Mouse (Mus musculus) neural tube, embryonic 13.5 days (tissue): ENCODE data around the gene Sh3bp4. TPM values are rescaled to one million over a fixed set of nuclear protein-coding genes. Genes with fewer than 3 reads are reported as not detected.
A peak's percentile ranks its signal among the peaks of the same experiment; 100 is the strongest.

Source experiments
- ATAC-seq: fragments of 200-750 bp; cut with Nextera tagmentation; 2 replicates; pipeline ENCODE4 v1.8.0; 2017; ENCODE audit warnings: low read depth, mild to moderate bottlenecking, moderate TSS enrichment, moderate library complexity
- H3K27ac ChIP-seq: fragments of 300-500 bp; sonication (generic); replicated peaks from 2 replicates; pipeline ENCODE4 v1.5.1; 2015; ENCODE audit warnings: moderate library complexity, mild to moderate bottlenecking, inconsistent platforms
- H3K27me3 ChIP-seq: fragments of 300-500 bp; sonication (generic); 2 replicates; pipeline ENCODE4 v1.6.1; 2015; ENCODE audit warnings: mild to moderate bottlenecking, inconsistent platforms
- H3K36me3 ChIP-seq: fragments of 300-500 bp; sonication (generic); 2 replicates; pipeline ENCODE4 v1.6.1; 2015; ENCODE audit warnings: mild to moderate bottlenecking, inconsistent platforms
- H3K4me1 ChIP-seq: fragments of 300-500 bp; sonication (generic); replicated peaks from 2 replicates; pipeline ENCODE4 v1.6.1; 2015; ENCODE audit warnings: inconsistent platforms
- H3K4me2 ChIP-seq: fragments of 300-500 bp; sonication (generic); 2 replicates; pipeline ENCODE4 v1.6.1; 2015; ENCODE audit warnings: inconsistent platforms, mild to moderate bottlenecking, moderate library complexity
- H3K4me3 ChIP-seq: fragments of 300-500 bp; sonication (generic); 2 replicates; pipeline ENCODE4 v1.5.1; 2015; ENCODE audit warnings: mild to moderate bottlenecking, inconsistent platforms
- H3K9ac ChIP-seq: fragments of 300-500 bp; sonication (generic); 2 replicates; pipeline ENCODE4 v1.6.1; 2015; ENCODE audit warnings: moderate library complexity, mild to moderate bottlenecking, inconsistent platforms
- H3K9me3 ChIP-seq: fragments of 300-500 bp; sonication (generic); 2 replicates; pipeline ENCODE4 v1.6.1; 2016; ENCODE audit warnings: inconsistent platforms
- WGBS: fragments of 180-500 bp; shearing (Covaris S2); methylation state at CpG from one replicate; pipeline ENCODE4 v1.1.7; 2015; 5-methylcytosine and 5-hydroxymethylcytosine counted together
- polyA plus RNA-seq: library from polyadenylated mRNA; unstranded; fragments of >200 nt; fragmentation: Nextera tagmentation; extraction: Ambion mirVana; gene quantifications from 2 replicates; pipeline ENCODE4 v1.2.1, GENCODE M21; 2015

Sh3bp4 gene
- 23.3 and 24.6 TPM in 2 replicates for polyA plus RNA-seq

DNA sequence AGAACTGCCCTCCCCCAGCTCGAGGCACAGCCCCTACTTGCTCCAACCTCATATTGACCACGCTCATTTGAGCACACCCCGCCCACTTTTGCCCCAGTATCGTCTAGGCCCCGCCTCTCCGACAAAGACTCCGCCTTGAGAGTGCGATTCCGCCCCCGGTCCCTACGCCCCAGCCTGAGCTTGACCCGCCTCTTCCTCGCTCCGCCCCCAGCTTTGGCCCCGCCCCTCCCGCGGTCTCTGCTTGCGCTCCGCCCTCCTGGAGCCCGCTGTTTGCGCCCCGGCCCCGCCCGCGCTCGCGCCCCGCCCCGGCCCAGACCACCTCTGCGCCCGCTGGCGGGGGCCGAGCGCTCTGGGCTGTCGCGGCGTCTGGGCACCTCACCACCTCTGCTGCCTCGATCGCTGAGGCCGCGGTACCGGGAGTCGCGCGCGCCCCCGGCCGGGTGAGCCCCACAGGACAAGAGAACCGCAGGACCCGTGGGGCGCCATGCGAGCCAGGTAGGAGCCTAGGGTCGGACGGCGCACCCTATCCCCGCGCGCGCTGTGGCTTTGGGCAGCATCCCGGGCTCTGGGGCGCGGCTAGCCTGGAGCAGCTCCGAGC, at the start of gene Sh3bp4:
TSS of gene Sh3bp4 (plus strand) at position 313 of the 598 bp plus-strand sequence.
- Histone ChIP-seq H3K4me2 (peak within 1 kb of the TSS; percentile 77), H3K9ac (peak within 1 kb of the TSS; percentile 92), H3K9me3 (no peaks in the 10 kb centered on the region), H3K27ac (peak within 1 kb of the TSS; percentile 94), H3K4me3 (peak within 1 kb of the TSS; percentile 81), H3K27me3 (no peaks in the 10 kb centered on the region), H3K36me3 (no peaks in the 10 kb centered on the region), H3K4me1 (peaks cover 52% of the 10 kb centered on the region)
- WGBS, result under 1% methylated on average over 59 of the region's 63 CpGs
- peak; percentile 94 for ATAC-seq

DNA sequence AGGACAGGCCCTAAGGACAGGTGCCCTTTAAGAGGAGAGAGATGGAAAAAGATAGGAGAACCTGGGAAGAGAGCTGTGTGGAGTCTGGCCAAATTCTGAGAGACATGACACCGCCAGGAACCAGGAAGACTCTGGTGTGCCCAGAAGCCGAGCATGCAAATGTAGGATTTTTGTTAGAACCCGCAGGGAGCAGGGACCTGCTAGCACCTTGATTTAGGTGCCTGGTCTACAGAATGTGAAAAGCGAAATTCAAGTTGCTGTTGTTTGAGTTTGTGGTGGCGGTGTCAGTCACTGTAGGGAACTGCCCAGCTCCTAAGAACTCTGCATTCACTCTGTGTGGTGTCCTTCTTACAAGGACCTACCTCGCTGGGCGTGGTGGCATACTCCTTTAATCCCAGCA, 47.2 kb upstream of the Sh3bp4 start:
- H3K4me1 ChIP-seq, result peaks cover 19% of the 10 kb centered on the region
- WGBS, result 80% methylated on average over 7 of the region's 7 CpGs
- no peak overlapping the region for H3K9ac ChIP-seq
- H3K9me3 ChIP-seq, result no peaks in the 10 kb centered on the region
- no peaks in the 10 kb centered on the region for H3K27me3 ChIP-seq
- H3K4me3 ChIP-seq, result no peak overlapping the region
- no peak overlapping the region for H3K27ac ChIP-seq
- ATAC-seq, result no peak
- H3K4me2 ChIP-seq, result no peak overlapping the region
- H3K36me3 ChIP-seq, result no peaks in the 10 kb centered on the region

DNA sequence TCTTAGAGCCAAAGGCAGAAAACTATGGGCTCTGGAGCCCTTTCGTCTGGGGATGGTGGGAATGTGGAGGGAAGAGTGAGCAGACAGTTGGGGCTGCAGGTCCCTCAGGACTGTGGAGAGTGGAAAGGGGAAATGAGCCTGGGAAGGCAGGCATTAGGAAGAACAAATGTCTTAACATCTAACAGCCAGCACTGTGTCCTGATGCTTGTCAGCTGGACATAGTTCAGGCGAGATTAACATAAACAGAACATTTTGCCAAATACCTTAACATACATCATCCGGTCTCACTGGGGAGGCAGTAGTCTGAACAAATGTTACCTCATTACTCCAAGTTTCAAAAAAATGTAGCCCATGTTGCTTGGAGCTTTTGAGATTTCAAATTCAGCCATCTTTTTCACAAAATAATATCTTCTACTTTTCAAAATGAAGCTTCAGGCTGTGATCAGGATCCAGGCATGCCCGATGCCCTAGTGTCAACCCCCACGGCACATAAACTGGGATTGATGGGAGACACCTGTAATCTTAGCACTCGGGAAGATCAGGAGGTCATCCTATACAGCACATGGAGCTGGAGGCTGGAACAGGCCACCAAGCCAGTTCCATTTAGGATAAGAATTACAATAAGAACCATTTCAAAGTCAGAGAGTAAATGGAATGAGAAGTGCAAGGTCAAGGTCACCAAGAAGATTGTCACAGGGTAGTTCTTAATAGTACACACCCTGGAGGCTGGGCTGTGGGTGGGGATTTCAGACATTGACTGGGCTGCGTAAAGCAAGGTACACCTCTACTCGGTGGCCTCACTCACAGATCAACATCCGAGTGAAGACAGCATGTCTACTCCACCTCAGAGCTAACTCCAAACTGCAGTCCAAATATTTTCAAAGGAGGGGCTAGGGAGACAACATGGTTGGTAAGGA, 45.3 kb upstream of the Sh3bp4 start:
- Histone ChIP-seq H3K4me1 (peaks cover 25% of the 10 kb centered on the region), H3K9me3 (no peaks in the 10 kb centered on the region), H3K36me3 (no peaks in the 10 kb centered on the region), H3K4me2 (no peak overlapping the region), H3K27ac (peak overlapping the region; percentile 19; the same call in 1 of the 2 replicates), H3K9ac (no peak overlapping the region), H3K27me3 (no peaks in the 10 kb centered on the region), H3K4me3 (no peak overlapping the region)
- 73% methylated on average over 9 of the region's 9 CpGs for WGBS
- ATAC-seq, result no peak

DNA sequence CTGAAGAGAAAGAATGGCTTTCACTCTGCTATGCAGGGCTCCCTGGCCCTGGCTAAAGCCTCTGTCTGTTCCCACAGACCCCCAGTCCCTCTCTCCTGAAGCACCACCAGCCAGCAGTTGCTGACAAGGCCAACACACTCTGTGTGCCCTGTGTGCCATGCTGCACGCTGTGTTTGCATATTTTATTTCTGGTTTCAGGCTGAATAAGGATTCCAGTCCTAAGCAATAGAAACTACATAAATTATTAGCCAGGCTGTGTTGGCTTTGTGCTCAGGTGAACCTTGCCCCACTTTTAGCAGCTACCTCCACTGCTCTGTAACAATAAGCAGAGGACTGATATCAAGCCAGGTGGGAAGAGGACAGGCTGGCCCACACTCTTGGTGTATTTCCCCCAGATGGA, 44.2 kb upstream of the Sh3bp4 start:
- H3K4me2 ChIP-seq, result no peak overlapping the region
- H3K27me3 ChIP-seq, result no peaks in the 10 kb centered on the region
- H3K9me3 ChIP-seq, result no peaks in the 10 kb centered on the region
- peaks cover 25% of the 10 kb centered on the region for H3K4me1 ChIP-seq
- 0 out of 2 replicates have a peak overlapping the region, but pooled peaks have one; percentile 26 for H3K9ac ChIP-seq
- H3K4me3 ChIP-seq, result no peak overlapping the region
- ATAC-seq, result no peak
- no peaks in the 10 kb centered on the region for H3K36me3 ChIP-seq
- H3K27ac ChIP-seq, result no peak overlapping the region
- WGBS, result 40% methylated on average over 1 of the region's 1 CpGs

DNA sequence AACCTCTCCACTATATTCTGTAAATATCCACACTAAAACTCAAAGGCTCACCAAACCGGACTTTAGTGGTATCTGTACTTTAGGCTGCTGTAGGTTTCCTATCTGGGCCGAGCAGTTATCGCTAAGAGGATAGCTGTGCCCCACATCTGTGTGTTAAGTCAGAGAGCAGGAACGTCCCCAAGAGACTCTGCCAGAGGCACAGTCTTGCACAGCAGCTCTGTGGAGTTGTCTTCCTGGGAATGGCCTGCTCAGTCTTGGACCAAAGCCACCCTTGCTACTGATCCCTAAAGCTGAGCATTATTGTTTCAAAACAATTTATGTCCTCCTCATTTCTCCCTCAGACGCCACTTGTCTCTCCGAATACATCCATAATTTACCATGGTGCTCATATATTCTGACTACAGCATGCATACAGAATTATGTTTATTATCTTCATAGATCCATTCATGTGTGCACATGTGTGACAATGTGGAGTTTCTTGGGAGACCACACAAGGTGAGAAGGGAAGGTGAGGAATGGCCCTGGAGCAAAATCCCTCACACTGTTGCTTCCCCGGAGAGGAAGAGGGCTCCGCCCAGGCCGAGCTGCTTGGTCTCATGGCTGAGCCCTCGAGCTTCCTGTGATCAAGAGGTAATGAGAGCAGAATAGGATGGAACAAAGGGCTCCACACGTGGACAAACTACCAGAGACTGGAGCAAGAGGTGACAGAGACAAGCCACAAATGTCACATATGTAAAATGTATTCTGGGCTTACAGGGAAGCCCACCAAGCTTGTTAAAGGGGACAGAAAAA, 40.9 kb upstream of the Sh3bp4 start:
- Histone ChIP-seq H3K27me3 (no peaks in the 10 kb centered on the region), H3K27ac (no peak overlapping the region), H3K9me3 (no peaks in the 10 kb centered on the region), H3K9ac (no peak overlapping the region), H3K4me2 (no peak overlapping the region), H3K36me3 (no peaks in the 10 kb centered on the region), H3K4me3 (no peak overlapping the region), H3K4me1 (peaks cover 18% of the 10 kb centered on the region)
- ATAC-seq, result no peak
- 73% methylated on average over 11 of the region's 11 CpGs for WGBS

DNA sequence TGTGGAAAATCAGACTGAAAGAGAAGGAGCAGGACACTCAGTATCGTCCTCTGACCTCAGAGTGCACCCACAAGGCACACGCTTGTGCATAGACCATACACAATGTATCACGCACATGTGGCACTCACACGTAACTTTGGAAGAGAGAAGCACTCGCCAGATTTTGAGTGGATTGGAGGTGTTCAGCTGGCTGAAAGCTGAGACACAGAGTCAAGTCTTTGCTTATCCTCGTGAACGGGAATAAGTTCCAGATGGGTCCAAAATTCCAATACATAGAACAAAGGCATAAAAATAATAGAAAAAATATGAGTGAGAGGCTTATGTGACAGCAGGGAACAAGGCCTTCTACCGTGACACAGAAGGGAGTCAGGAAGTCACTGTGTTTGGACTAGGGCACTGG, 36.6 kb upstream of the Sh3bp4 start:
- Histone ChIP-seq H3K9me3 (peaks cover 7% of the 10 kb centered on the region; the same call in 1 of the 2 replicates), H3K4me3 (no peak overlapping the region), H3K36me3 (no peaks in the 10 kb centered on the region), H3K27me3 (no peaks in the 10 kb centered on the region), H3K9ac (no peak overlapping the region), H3K4me2 (no peak overlapping the region), H3K4me1 (peaks cover 5% of the 10 kb centered on the region; the same call in 1 of the 2 replicates), H3K27ac (no peak overlapping the region)
- WGBS, result 76% methylated on average over 8 of the region's 8 CpGs
- ATAC-seq, result no peak

DNA sequence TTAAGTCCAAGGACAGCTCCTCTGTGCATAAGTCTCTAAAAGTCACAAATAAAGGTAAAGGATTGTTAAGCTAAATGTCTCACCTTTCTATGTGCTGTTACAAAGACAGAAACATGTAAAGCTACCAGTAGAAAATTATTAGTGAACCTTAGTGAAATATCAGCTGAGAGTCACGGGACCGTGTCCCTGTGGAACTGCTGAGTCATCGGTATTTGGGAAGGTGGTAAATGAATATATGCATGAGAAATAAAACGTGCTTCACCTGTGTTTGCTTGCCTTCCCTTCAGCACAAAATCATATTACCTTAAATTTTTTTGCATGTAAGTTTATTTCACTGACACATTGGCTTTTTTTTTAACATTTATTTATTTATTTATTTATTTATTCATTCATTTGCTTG, 36.2 kb upstream of the Sh3bp4 start:
- Histone ChIP-seq H3K27ac (no peak overlapping the region), H3K36me3 (no peaks in the 10 kb centered on the region), H3K4me3 (no peak overlapping the region), H3K4me1 (peaks cover 5% of the 10 kb centered on the region; the same call in 1 of the 2 replicates), H3K4me2 (no peak overlapping the region), H3K9me3 (peaks cover 7% of the 10 kb centered on the region; the same call in 1 of the 2 replicates), H3K9ac (no peak overlapping the region), H3K27me3 (no peaks in the 10 kb centered on the region)
- ATAC-seq, result no peak
- 67% methylated on average over 4 of the region's 4 CpGs for WGBS

DNA sequence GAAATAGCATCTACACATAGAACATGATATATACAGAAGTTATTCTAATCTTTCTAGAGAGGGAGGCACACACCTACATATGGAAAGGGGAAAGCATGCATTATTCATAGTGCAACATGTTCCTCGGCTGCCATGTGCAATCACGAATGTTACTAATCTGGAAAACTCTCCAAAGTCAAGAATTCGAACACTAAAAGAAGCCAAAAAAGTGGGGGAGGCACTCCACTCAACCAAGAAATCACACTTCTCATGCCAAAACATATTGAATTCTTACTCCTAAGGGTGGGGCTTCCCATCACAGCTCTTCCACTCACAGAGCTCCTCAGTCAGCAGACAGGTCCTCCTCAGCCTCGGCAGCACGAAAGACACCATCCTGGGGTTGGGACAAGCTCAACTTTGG, 35.1 kb upstream of the Sh3bp4 start:
- no peak overlapping the region for H3K27ac ChIP-seq
- H3K4me3 ChIP-seq, result no peak overlapping the region
- 83% methylated on average over 5 of the region's 5 CpGs for WGBS
- no peaks in the 10 kb centered on the region for H3K27me3 ChIP-seq
- no peak overlapping the region for H3K9ac ChIP-seq
- peaks cover 7% of the 10 kb centered on the region; the same call in 1 of the 2 replicates for H3K9me3 ChIP-seq
- H3K36me3 ChIP-seq, result no peaks in the 10 kb centered on the region
- peaks cover 10% of the 10 kb centered on the region for H3K4me1 ChIP-seq
- ATAC-seq, result no peak
- H3K4me2 ChIP-seq, result no peak overlapping the region

DNA sequence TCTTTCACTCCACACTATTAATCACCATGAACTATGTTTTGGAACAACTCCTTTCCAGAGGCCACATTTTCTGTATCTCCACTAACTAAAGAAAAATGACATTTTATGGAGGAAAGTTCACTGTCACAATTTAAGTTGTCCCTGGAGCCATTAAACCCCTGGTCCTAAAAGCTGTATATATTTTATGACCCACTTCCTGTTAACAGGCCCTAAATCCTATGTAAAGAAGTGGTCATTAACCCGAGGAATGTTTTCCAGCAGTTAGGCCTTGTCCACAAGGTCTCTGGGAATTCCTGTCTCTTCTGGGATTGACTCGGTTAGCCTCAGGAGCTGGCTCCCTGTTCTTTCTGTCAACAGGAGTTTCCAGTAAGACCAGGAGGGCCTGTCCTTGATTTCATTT, 30.4 kb upstream of the Sh3bp4 start:
- 12% methylated on average over 2 of the region's 2 CpGs for WGBS
- Histone ChIP-seq H3K4me3 (no peak overlapping the region), H3K36me3 (no peaks in the 10 kb centered on the region), H3K27me3 (no peaks in the 10 kb centered on the region), H3K4me2 (no peak overlapping the region), H3K9me3 (peaks cover 7% of the 10 kb centered on the region; the same call in 1 of the 2 replicates), H3K9ac (no peak overlapping the region), H3K4me1 (peaks cover 11% of the 10 kb centered on the region), H3K27ac (no peak overlapping the region)
- no peak for ATAC-seq

DNA sequence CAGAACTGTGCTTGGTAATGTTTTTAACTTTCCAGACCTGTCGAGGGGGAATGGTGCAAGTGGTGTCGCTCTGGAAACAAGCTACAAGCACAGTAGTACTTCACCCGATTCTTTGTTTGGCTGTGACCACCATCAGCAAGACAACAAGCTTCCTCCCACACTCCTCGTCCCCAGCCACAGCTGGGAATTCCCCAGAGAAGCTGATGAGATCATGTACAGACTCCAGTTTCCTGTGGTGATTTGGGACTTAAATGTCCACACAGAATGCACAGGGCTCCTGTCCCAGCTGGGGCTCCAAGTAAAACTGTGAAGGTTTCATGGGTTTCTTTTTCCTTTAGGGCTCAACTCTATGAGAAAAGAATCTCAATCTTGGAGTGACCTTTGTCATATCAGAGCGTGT, 28.9 kb upstream of the Sh3bp4 start:
- peaks cover 7% of the 10 kb centered on the region; the same call in 1 of the 2 replicates for H3K9me3 ChIP-seq
- no peak overlapping the region for H3K9ac ChIP-seq
- peaks cover 11% of the 10 kb centered on the region for H3K4me1 ChIP-seq
- H3K27ac ChIP-seq, result no peak overlapping the region
- no peak overlapping the region for H3K4me3 ChIP-seq
- H3K4me2 ChIP-seq, result no peak overlapping the region
- H3K36me3 ChIP-seq, result no peaks in the 10 kb centered on the region
- no peak for ATAC-seq
- H3K27me3 ChIP-seq, result no peaks in the 10 kb centered on the region
- WGBS, result 62% methylated on average over 5 of the region's 5 CpGs

DNA sequence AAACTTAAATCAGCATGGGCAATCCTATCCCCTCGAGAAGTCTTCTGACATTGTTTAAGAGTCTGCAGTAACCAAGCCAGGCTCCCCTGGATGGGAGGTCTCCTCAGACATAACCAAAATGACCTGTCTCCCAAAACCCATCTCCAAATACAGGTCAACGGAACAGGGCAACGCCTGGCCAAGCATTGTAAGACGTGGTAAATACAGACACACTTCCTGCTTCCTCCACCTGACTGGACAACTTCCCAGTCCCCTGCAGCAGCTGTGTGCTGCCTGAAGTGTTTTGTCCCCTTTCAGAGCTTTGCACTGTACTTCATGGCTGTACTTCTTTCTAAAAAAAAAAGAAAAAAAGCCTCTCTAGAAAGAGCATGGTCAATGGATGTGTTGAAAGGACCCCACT, 28.1 kb upstream of the Sh3bp4 start:
- Histone ChIP-seq H3K36me3 (no peaks in the 10 kb centered on the region), H3K4me2 (no peak overlapping the region), H3K4me1 (peaks cover 11% of the 10 kb centered on the region), H3K9ac (no peak overlapping the region), H3K9me3 (peaks cover 4% of the 10 kb centered on the region; the same call in 1 of the 2 replicates), H3K27ac (no peak overlapping the region), H3K4me3 (no peak overlapping the region), H3K27me3 (no peaks in the 10 kb centered on the region)
- ATAC-seq, result no peak
- WGBS, result 91% methylated on average over 4 of the region's 4 CpGs

DNA sequence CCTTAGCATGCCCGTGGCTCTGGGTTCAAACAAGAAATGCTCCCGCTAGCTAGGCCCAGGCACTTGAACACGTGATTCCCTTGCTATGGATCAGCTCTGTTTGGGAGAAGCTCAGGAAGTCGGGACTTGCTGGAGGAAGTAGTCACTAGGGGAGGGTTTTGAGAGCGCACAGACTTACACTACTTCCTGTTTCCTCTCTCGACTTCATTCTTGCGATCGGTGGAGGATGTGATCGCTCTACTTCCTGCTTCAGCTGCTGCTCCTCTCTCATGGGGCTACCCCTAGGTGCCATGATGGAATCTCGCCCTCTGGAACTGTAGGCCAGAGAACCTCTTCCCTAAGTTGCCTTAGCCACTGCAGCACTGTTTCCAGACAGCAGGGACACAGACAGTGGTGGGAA, 27.3 kb upstream of the Sh3bp4 start:
- H3K4me3 ChIP-seq, result no peak overlapping the region
- peaks cover 11% of the 10 kb centered on the region for H3K4me1 ChIP-seq
- no peak overlapping the region for H3K9ac ChIP-seq
- no peaks in the 10 kb centered on the region for H3K9me3 ChIP-seq
- H3K27ac ChIP-seq, result no peak overlapping the region
- H3K27me3 ChIP-seq, result no peaks in the 10 kb centered on the region
- no peak overlapping the region for H3K4me2 ChIP-seq
- no peaks in the 10 kb centered on the region for H3K36me3 ChIP-seq
- 92% methylated on average over 10 of the region's 10 CpGs for WGBS
- no peak for ATAC-seq
